Mouse (Mus musculus) CH12.LX (cell line): ENCODE measurements around the gene Irf5. TPM values are rescaled to one million over a fixed set of nuclear protein-coding genes. Genes with fewer than 3 reads are reported as not detected.

Experiments used
- DNase-seq: peaks from one replicate; pipeline ENCODE4 v3.0.0-alpha.2; 2013; ENCODE audit errors: extremely low read depth
- H3K27ac ChIP-seq: 2 replicates; pipeline ENCODE4 v1.5.1; 2012; ENCODE audit warnings: low read depth, mild to moderate bottlenecking, control low read depth, moderate library complexity; ENCODE audit not compliant: insufficient read depth
- H3K27me3 ChIP-seq: replicated peaks from 2 replicates; pipeline ENCODE3; 2012; ENCODE audit warnings: inconsistent platforms
- H3K36me3 ChIP-seq, 2 experiments: replicated peaks in 1 of 2; 2 replicates each; pipeline versions ENCODE3 to v1.6.1; 2012; ENCODE audit warnings: inconsistent platforms in 1 of 2, low read length in 1 of 2, mild to moderate bottlenecking in 1 of 2, mixed read lengths in 1 of 2, moderate library complexity in 1 of 2; ENCODE audit not compliant: control insufficient read depth in 1 of 2, insufficient read depth in 1 of 2
- H3K4me1 ChIP-seq, 2 experiments: 2 replicates each; pipeline ENCODE4 v1.6.1; 2012; ENCODE audit warnings: inconsistent platforms in 1 of 2, moderate library complexity in 1 of 2; ENCODE audit not compliant: insufficient read depth in 2 of 2, control insufficient read depth in 1 of 2
- H3K4me2 ChIP-seq: 2 replicates; pipeline ENCODE4 v1.6.1; 2012; ENCODE audit warnings: low read depth, mild to moderate bottlenecking, control low read depth; ENCODE audit not compliant: poor library complexity, insufficient read depth, severe bottlenecking
- H3K4me3 ChIP-seq, 3 experiments: fragments of 150-350 bp in 1 of 3; sonication (generic) in 1 of 3; replicated peaks in 1 of 3; 2 replicates each; pipeline versions ENCODE3 to v1.5.1; 2011 to 2012; ENCODE audit warnings: low read depth in 2 of 3, low read length in 2 of 3, mild to moderate bottlenecking in 2 of 3, moderate library complexity in 2 of 3, control low read depth in 1 of 3, improper control_type of control experiment in 1 of 3, inconsistent platforms in 1 of 3, mixed read lengths in 1 of 3; ENCODE audit not compliant: poor library complexity in 1 of 3
- H3K79me2 ChIP-seq: replicated peaks from 2 replicates; pipeline ENCODE4 v1.6.1; 2012; ENCODE audit warnings: mild to moderate bottlenecking, moderate library complexity; ENCODE audit not compliant: control insufficient read depth, poor library complexity, insufficient read depth, severe bottlenecking; ENCODE audit errors: extremely low read depth
- H3K9ac ChIP-seq: 2 replicates; pipeline ENCODE4 v1.6.1; 2012; ENCODE audit warnings: low read depth, mild to moderate bottlenecking, control low read depth, moderate library complexity; ENCODE audit not compliant: insufficient read depth
- H3K9me3 ChIP-seq: replicated peaks from 2 replicates; pipeline ENCODE3; 2012; ENCODE audit warnings: low read length, inconsistent platforms, mixed read lengths
- CHD2 ChIP-seq: IDR thresholded peaks from 2 replicates; pipeline ENCODE4 v1.6.1; 2011; ENCODE audit warnings: low read length, improper control_type of control experiment
- CTCF ChIP-seq, 2 experiments: IDR thresholded peaks in 1 of 2; conservative IDR thresholded peaks in 1 of 2; 2 replicates each; pipeline ENCODE4 v1.5.1; 2011 to 2012; ENCODE audit warnings: low read depth in 2 of 2, low read length in 2 of 2, improper control_type of control experiment in 1 of 2, inconsistent platforms in 1 of 2, mild to moderate bottlenecking in 1 of 2, moderate library complexity in 1 of 2
- MAX ChIP-seq: IDR thresholded peaks from 2 replicates; pipeline ENCODE4 v1.6.1; 2011; ENCODE audit warnings: low read length, improper control_type of control experiment
- MAZ ChIP-seq: IDR thresholded peaks from 2 replicates; pipeline ENCODE4 v1.6.1; 2012; ENCODE audit warnings: low read depth, mild to moderate bottlenecking, inconsistent platforms, low read length, improper control_type of control experiment, moderate library complexity
- MXI1 ChIP-seq: IDR thresholded peaks from 2 replicates; pipeline ENCODE4 v1.6.1; 2011; ENCODE audit warnings: mild to moderate bottlenecking, low read depth, low read length, improper control_type of control experiment
- NELFE ChIP-seq: IDR thresholded peaks from 2 replicates; pipeline ENCODE4 v1.6.1; 2011; ENCODE audit warnings: low read depth, low read length, improper control_type of control experiment
- NRF1 ChIP-seq: IDR thresholded peaks from 2 replicates; pipeline ENCODE4 v1.6.1; 2014; ENCODE audit warnings: low read depth, mild to moderate bottlenecking, inconsistent platforms, low read length, improper control_type of control experiment, moderate library complexity
- POLR2AphosphoS2 ChIP-seq: IDR thresholded peaks from 2 replicates; pipeline ENCODE4 v1.6.1; 2011; ENCODE audit warnings: low read depth, low read length, improper control_type of control experiment
- SIN3A ChIP-seq: IDR thresholded peaks from 2 replicates; pipeline ENCODE4 v1.6.1; 2012; ENCODE audit warnings: low read length, improper control_type of control experiment, inconsistent platforms
- SMC3 ChIP-seq: IDR thresholded peaks from 2 replicates; pipeline ENCODE4 v1.6.1; 2011; ENCODE audit warnings: low read depth, low read length, improper control_type of control experiment
- ZMIZ1 ChIP-seq: IDR thresholded peaks from 2 replicates; pipeline ENCODE4 v1.6.1; 2012; ENCODE audit warnings: low read depth, mild to moderate bottlenecking, inconsistent platforms, low read length, improper control_type of control experiment
- dilution Hi-C: fragments of 300-500 bp; cut with MboI; formaldehyde crosslinking; loops from 2 replicates; pipeline ENCODE4 v1.14.3; 2020; ENCODE audit warnings: low sequenced_read_pairs; ENCODE audit not compliant: extremely low pct_unique_long_range_greater_than_20kb, extremely low pct_ligation_motif_present
- in situ Hi-C: fragments of 300-500 bp; cut with MboI; formaldehyde crosslinking; loops from 3 replicates; pipeline ENCODE4 v1.14.3; 2019; ENCODE audit warnings: low sequenced_read_pairs, low pct_ligation_motif_present, low pct_unique_long_range_greater_than_20kb, mixed read lengths
- polyA plus RNA-seq: library from polyadenylated mRNA; unstranded; fragments of >175 nt; gene quantifications from 2 replicates; pipeline ENCODE4 v1.2.1, GENCODE M21; 2012; ENCODE audit warnings: low read depth; ENCODE audit not compliant: insufficient read length
- total RNA-seq, 2 experiments: library from RNA; depleted of rRNA; stranded (reverse); fragments of 300-350 nt in 1 of 2; fragments of >200 nt in 1 of 2; gene quantifications; 2 replicates each; pipeline ENCODE4 v1.2.3; 2012 to 2014

Irf5 gene
- total and polyA plus RNA-seq, 3 experiments, result 134 to 158 (median 144) TPM

GRCm38 (mm10) chr6:29540956-29541355 lies 14.5 kb downstream of the Irf5 start:
- Histone ChIP-seq H3K27me3 (no peaks in the 10 kb centered on the region), H3K4me3 (no peak overlapping the region), H3K9ac (no peak overlapping the region), H3K4me2 (no peak overlapping the region), H3K27ac (no peak overlapping the region), H3K4me1 (peaks cover 6 to 23% of the 10 kb centered on the region in 2 experiments)
- in situ Hi-C loops (no loop called here), dilution Hi-C loops (no loop called here)
- TF ChIP-seq ZMIZ1 (peak; percentile 32; the same call in 1 of the 2 replicates), CTCF (conservative IDR thresholded peaks at IDR 0.05 in 1 of 2, IDR thresholded peaks at IDR 0.05 in 1 of 2; ENCODE audit: low read depth in 2 of 2, low read length in 2 of 2) (no peak), POLR2AphosphoS2 (no peak)
- TF ChIP-seq, all 38 proteins: peak for 1
- no peaks in the 10 kb centered on the region for H3K9me3 ChIP-seq
- no peaks in the 10 kb centered on the region for H3K79me2 ChIP-seq
- peaks cover 64 to 98% of the 10 kb centered on the region in 2 experiments for H3K36me3 ChIP-seq
- no peak for DNase-seq

- dilution Hi-C loops (no loop called here), in situ Hi-C loops (no loop called here)
- no peak overlapping the region for H3K9ac ChIP-seq
- H3K27me3 ChIP-seq, result no peaks in the 10 kb centered on the region
- H3K27ac ChIP-seq, result no peak overlapping the region
- TF ChIP-seq SIN3A, result no peak
- TF ChIP-seq MXI1, result no peak
- no peak for TF ChIP-seq SMC3
- DNase-seq, result no peak
- H3K79me2 ChIP-seq, result no peaks in the 10 kb centered on the region; the same call in 1 of the 2 replicates
- no peaks in the 10 kb centered on the region for H3K9me3 ChIP-seq
- peaks cover 56 to 96% of the 10 kb centered on the region in 2 experiments for H3K36me3 ChIP-seq
- H3K4me3 ChIP-seq, result no peak overlapping the region
- H3K4me2 ChIP-seq, result no peak overlapping the region
- H3K4me1 ChIP-seq, result no peaks in the 10 kb centered on the region
These were observed 19.2 kb downstream of the Irf5 start for GRCm38 (mm10) chr6:29545611-29546010.

- H3K9ac ChIP-seq, result no peak overlapping the region
- no peaks in the 10 kb centered on the region for H3K4me1 ChIP-seq
- H3K36me3 ChIP-seq, result peaks cover 60 to 98% of the 10 kb centered on the region in 2 experiments
- H3K4me2 ChIP-seq, result no peak overlapping the region
- dilution Hi-C loops, result no loop called here
- no peak overlapping the region for H3K4me3 ChIP-seq
- no peak for DNase-seq
- TF ChIP-seq NELFE (no peak), MAX (no peak), NRF1 (no peak), CHD2 (no peak), ZMIZ1 (no peak), MAZ (no peak), SIN3A (no peak), CTCF (conservative IDR thresholded peaks at IDR 0.05 in 1 of 2, IDR thresholded peaks at IDR 0.05 in 1 of 2; ENCODE audit: low read depth in 2 of 2, low read length in 2 of 2) (no peak)
- H3K9me3 ChIP-seq, result no peaks in the 10 kb centered on the region
- H3K27ac ChIP-seq, result no peak overlapping the region
- in situ Hi-C loops, result no loop called here
- H3K27me3 ChIP-seq, result no peaks in the 10 kb centered on the region
- H3K79me2 ChIP-seq, result no peaks in the 10 kb centered on the region; the same call in 1 of the 2 replicates
These were observed 21.2 kb downstream of the Irf5 start for GRCm38 (mm10) chr6:29547582-29547981.
